Mouse (Mus musculus) heart, embryonic 13.5 days (tissue): ENCODE measurements around the gene Mlxipl. TPM values are rescaled to one million over a fixed set of nuclear protein-coding genes. Genes with fewer than 3 reads are reported as not detected.

Experiments
- ATAC-seq: fragments of 200-750 bp; cut with Nextera tagmentation; 2 replicates; pipeline ENCODE4 v1.8.0; 2017; ENCODE audit warnings: moderate TSS enrichment; ENCODE audit not compliant: insufficient number of reproducible peaks, low FRiP score, low TSS enrichment; ENCODE audit errors: extremely low read depth
- H3K27ac ChIP-seq: fragments of 300-500 bp; sonication (generic); replicated peaks from 2 replicates; pipeline ENCODE4 v1.5.1; 2015; ENCODE audit warnings: moderate library complexity, mild to moderate bottlenecking, inconsistent platforms
- H3K27me3 ChIP-seq: fragments of 300-500 bp; sonication (generic); replicated peaks from 2 replicates; pipeline ENCODE4 v1.6.1; 2015; ENCODE audit warnings: mild to moderate bottlenecking, inconsistent platforms
- H3K36me3 ChIP-seq: fragments of 300-500 bp; sonication (generic); 2 replicates; pipeline ENCODE4 v1.6.1; 2015; ENCODE audit warnings: mild to moderate bottlenecking, inconsistent platforms
- H3K4me1 ChIP-seq: fragments of 300-500 bp; sonication (generic); 2 replicates; pipeline ENCODE4 v1.6.1; 2015; ENCODE audit warnings: inconsistent platforms
- H3K4me2 ChIP-seq: fragments of 300-500 bp; sonication (generic); 2 replicates; pipeline ENCODE4 v1.6.1; 2015; ENCODE audit warnings: inconsistent platforms, mild to moderate bottlenecking, moderate library complexity
- H3K4me3 ChIP-seq: fragments of 300-500 bp; sonication (generic); 2 replicates; pipeline ENCODE4 v1.5.1; 2015; ENCODE audit warnings: moderate library complexity, mild to moderate bottlenecking, inconsistent platforms
- H3K9ac ChIP-seq: fragments of 300-500 bp; sonication (generic); 2 replicates; pipeline ENCODE4 v1.6.1; 2015; ENCODE audit warnings: inconsistent platforms, mild to moderate bottlenecking, moderate library complexity
- H3K9me3 ChIP-seq: fragments of 300-500 bp; sonication (generic); 2 replicates; pipeline ENCODE4 v1.6.1; 2016; ENCODE audit warnings: inconsistent platforms
- WGBS: fragments of 180-500 bp; shearing (Covaris S2); methylation state at CpG from one replicate; pipeline ENCODE4 v1.1.7; 2015; ENCODE audit warnings: mixed read lengths; 5-methylcytosine and 5-hydroxymethylcytosine counted together
- polyA plus RNA-seq: library from polyadenylated mRNA; unstranded; fragments of >200 nt; fragmentation: Nextera tagmentation; extraction: Ambion mirVana; gene quantifications from 2 replicates; pipeline ENCODE4 v1.2.1, GENCODE M21; 2015

Mlxipl gene
- polyA plus RNA-seq, 1 experiment from 2014 or later, result 1.3 TPM

- Histone ChIP-seq H3K4me2 (peak within 1 kb of the TSS; percentile 73), H3K36me3 (peaks cover 23% of the 10 kb centered on the region), H3K9ac (peak within 1 kb of the TSS; percentile 87), H3K4me1 (peaks cover 21% of the 10 kb centered on the region), H3K27ac (peak within 1 kb of the TSS; percentile 94), H3K4me3 (peak within 1 kb of the TSS; percentile 78), H3K27me3 (no peaks in the 10 kb centered on the region), H3K9me3 (no peaks in the 10 kb centered on the region)
- under 1% methylated on average over 63 of the region's 63 CpGs for WGBS
- peak; percentile 99 for ATAC-seq
Measured at GRCm38 (mm10) chr5:135149053-135149819, 59.5 kb downstream of the Mlxipl start, which contains the start of gene Tbl2. Tbl2 (plus strand) TSS chr5:135149657.

- H3K4me2 ChIP-seq, result peak overlapping the region; percentile 73
- WGBS, result under 1% methylated on average over 23 of the region's 23 CpGs
- no peaks in the 10 kb centered on the region for H3K27me3 ChIP-seq
- H3K4me1 ChIP-seq, result peaks cover 21% of the 10 kb centered on the region
- peaks cover 28% of the 10 kb centered on the region for H3K36me3 ChIP-seq
- peak overlapping the region; percentile 62 for H3K27ac ChIP-seq
- peak overlapping the region; percentile 87 for H3K9ac ChIP-seq
- peak overlapping the region; percentile 78 for H3K4me3 ChIP-seq
- ATAC-seq, result no peak
- H3K9me3 ChIP-seq, result no peaks in the 10 kb centered on the region
Measured at GRCm38 (mm10) chr5:135149820-135150178, 60.1 kb downstream of the Mlxipl start.

- no peak overlapping the region for H3K4me3 ChIP-seq
- no peaks in the 10 kb centered on the region for H3K27me3 ChIP-seq
- no peak overlapping the region for H3K9ac ChIP-seq
- H3K9me3 ChIP-seq, result no peaks in the 10 kb centered on the region
- 0 out of 2 replicates have a peak, but pooled peaks cover under 1% of the 10 kb centered on the region for H3K4me1 ChIP-seq
- H3K36me3 ChIP-seq, result peaks cover 94% of the 10 kb centered on the region
- 93% methylated on average over 4 of the region's 4 CpGs for WGBS
- H3K4me2 ChIP-seq, result no peak overlapping the region
- no peak overlapping the region for H3K27ac ChIP-seq
- ATAC-seq, result no peak
Measured at GRCm38 (mm10) chr5:135156496-135156895, 66.8 kb downstream of the Mlxipl start.

- no peak overlapping the region for H3K4me3 ChIP-seq
- H3K9me3 ChIP-seq, result no peaks in the 10 kb centered on the region
- no peaks in the 10 kb centered on the region for H3K27me3 ChIP-seq
- WGBS, result 90% methylated on average over 4 of the region's 4 CpGs
- H3K4me1 ChIP-seq, result no peaks in the 10 kb centered on the region
- peaks cover 78% of the 10 kb centered on the region for H3K36me3 ChIP-seq
- no peak for ATAC-seq
- H3K9ac ChIP-seq, result no peak overlapping the region
- H3K27ac ChIP-seq, result no peak overlapping the region
- H3K4me2 ChIP-seq, result no peak overlapping the region
Measured at GRCm38 (mm10) chr5:135161221-135161620, 71.5 kb downstream of the Mlxipl start.

GRCm38 (mm10) chr5:135161650-135162049 is 72.0 kb downstream of the Mlxipl start:
- Histone ChIP-seq H3K4me3 (no peak overlapping the region), H3K27me3 (no peaks in the 10 kb centered on the region), H3K9me3 (no peaks in the 10 kb centered on the region), H3K36me3 (peaks cover 74% of the 10 kb centered on the region), H3K4me1 (no peaks in the 10 kb centered on the region), H3K27ac (no peak overlapping the region), H3K9ac (no peak overlapping the region), H3K4me2 (no peak overlapping the region)
- WGBS, result 70% methylated on average over 7 of the region's 7 CpGs
- ATAC-seq, result no peak

GRCm38 (mm10) chr5:135162361-135162760 is 72.7 kb downstream of the Mlxipl start:
- H3K36me3 ChIP-seq, result peaks cover 67% of the 10 kb centered on the region
- 89% methylated on average over 8 of the region's 8 CpGs for WGBS
- H3K27me3 ChIP-seq, result no peaks in the 10 kb centered on the region
- no peak overlapping the region for H3K27ac ChIP-seq
- H3K4me1 ChIP-seq, result no peaks in the 10 kb centered on the region
- no peak overlapping the region for H3K9ac ChIP-seq
- no peak overlapping the region for H3K4me3 ChIP-seq
- H3K4me2 ChIP-seq, result no peak overlapping the region
- no peak for ATAC-seq
- no peaks in the 10 kb centered on the region for H3K9me3 ChIP-seq

GRCm38 (mm10) chr5:135162821-135163220 is 73.1 kb downstream of the Mlxipl start:
- no peak overlapping the region for H3K4me2 ChIP-seq
- H3K27me3 ChIP-seq, result no peaks in the 10 kb centered on the region
- no peak overlapping the region for H3K27ac ChIP-seq
- 89% methylated on average over 6 of the region's 6 CpGs for WGBS
- no peaks in the 10 kb centered on the region for H3K9me3 ChIP-seq
- no peaks in the 10 kb centered on the region for H3K4me1 ChIP-seq
- H3K36me3 ChIP-seq, result peaks cover 63% of the 10 kb centered on the region
- no peak overlapping the region for H3K4me3 ChIP-seq
- H3K9ac ChIP-seq, result no peak overlapping the region
- ATAC-seq, result no peak

- Histone ChIP-seq H3K4me3 (no peak overlapping the region), H3K9me3 (no peaks in the 10 kb centered on the region), H3K4me2 (no peak overlapping the region), H3K4me1 (peaks cover 16% of the 10 kb centered on the region), H3K27ac (no peak overlapping the region), H3K36me3 (peaks cover 33% of the 10 kb centered on the region), H3K9ac (no peak overlapping the region), H3K27me3 (no peaks in the 10 kb centered on the region)
- WGBS, result 74% methylated on average over 4 of the region's 4 CpGs
- ATAC-seq, result no peak
Measured at GRCm38 (mm10) chr5:135166909-135167308, 77.2 kb downstream of the Mlxipl start.

GRCm38 (mm10) chr5:135167469-135167868 is 77.8 kb downstream of the Mlxipl start:
- Histone ChIP-seq H3K4me3 (peak overlapping the region; percentile 77), H3K36me3 (peaks cover 33% of the 10 kb centered on the region), H3K4me1 (peaks cover 16% of the 10 kb centered on the region), H3K9ac (no peak overlapping the region), H3K27me3 (no peaks in the 10 kb centered on the region), H3K9me3 (no peaks in the 10 kb centered on the region), H3K4me2 (peak overlapping the region; percentile 96), H3K27ac (peak overlapping the region; percentile 97; the same call in 1 of the 2 replicates)
- no peak for ATAC-seq
- 93% methylated on average over 4 of the region's 4 CpGs for WGBS

- peak within 1 kb of the TSS; percentile 97 for H3K27ac ChIP-seq
- H3K36me3 ChIP-seq, result peaks cover 33% of the 10 kb centered on the region
- ATAC-seq, result peak; percentile 98
- H3K4me1 ChIP-seq, result peaks cover 16% of the 10 kb centered on the region
- peak within 1 kb of the TSS; percentile 96 for H3K4me2 ChIP-seq
- no peaks in the 10 kb centered on the region for H3K9me3 ChIP-seq
- peak within 1 kb of the TSS; percentile 93 for H3K9ac ChIP-seq
- H3K4me3 ChIP-seq, result peak within 1 kb of the TSS; percentile 77
- no peaks in the 10 kb centered on the region for H3K27me3 ChIP-seq
- WGBS, result 2% methylated on average over 94 of the region's 95 CpGs
Measured at GRCm38 (mm10) chr5:135168063-135169062, 78.7 kb downstream of the Mlxipl start, which contains the start of gene Bcl7b. Bcl7b (plus strand) TSS chr5:135168283.

- no peaks in the 10 kb centered on the region for H3K27me3 ChIP-seq
- H3K9me3 ChIP-seq, result no peaks in the 10 kb centered on the region
- H3K36me3 ChIP-seq, result peaks cover 36% of the 10 kb centered on the region
- peak overlapping the region; percentile 77 for H3K4me3 ChIP-seq
- WGBS, result 86% methylated on average over 5 of the region's 5 CpGs
- H3K9ac ChIP-seq, result peak overlapping the region; percentile 93
- ATAC-seq, result no peak
- H3K27ac ChIP-seq, result peak overlapping the region; percentile 97; the same call in 1 of the 2 replicates
- H3K4me2 ChIP-seq, result peak overlapping the region; percentile 96
- H3K4me1 ChIP-seq, result peaks cover 16% of the 10 kb centered on the region
Measured at GRCm38 (mm10) chr5:135169479-135169878, 79.8 kb downstream of the Mlxipl start.
